Mouse (Mus musculus): Measurements from ENCODE around the gene Cyp2u1. TPM values are rescaled to one million over a fixed set of nuclear protein-coding genes. Genes with fewer than 3 reads are reported as not detected.
"Not testable (repeated sequence)": the region's sequence is repeated elsewhere in the genome, so short reads cannot be mapped to it uniquely, and the experiment has no call there.

The Cyp2u1 gene
- polyA plus RNA-seq, 1 experiment from 2014 or later, result 1.1 TPM

DNA sequence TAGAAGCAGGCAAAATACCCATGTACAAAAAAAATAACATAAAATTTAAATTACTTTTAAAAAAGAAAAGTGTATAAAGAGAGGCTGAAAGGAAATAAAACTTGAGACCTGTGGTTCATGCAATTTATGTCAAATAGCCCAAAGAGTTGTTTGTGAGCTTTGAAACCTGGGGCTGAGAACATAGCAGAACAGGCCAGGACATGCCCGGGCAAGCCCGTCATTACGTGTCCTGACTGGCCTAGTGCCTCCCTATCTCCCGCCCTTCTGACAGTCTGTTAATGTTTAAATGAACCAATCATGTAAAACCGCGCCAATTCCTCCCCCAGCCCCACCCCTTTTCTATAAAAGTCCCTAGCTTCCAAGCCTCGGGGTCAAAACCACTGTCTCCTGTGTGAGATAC lies 34.7 kb upstream of the Cyp2u1 start:
- not testable (repeated sequence) for H3K27ac ChIP-seq (ENCODE audit: low read depth, low read length)

DNA sequence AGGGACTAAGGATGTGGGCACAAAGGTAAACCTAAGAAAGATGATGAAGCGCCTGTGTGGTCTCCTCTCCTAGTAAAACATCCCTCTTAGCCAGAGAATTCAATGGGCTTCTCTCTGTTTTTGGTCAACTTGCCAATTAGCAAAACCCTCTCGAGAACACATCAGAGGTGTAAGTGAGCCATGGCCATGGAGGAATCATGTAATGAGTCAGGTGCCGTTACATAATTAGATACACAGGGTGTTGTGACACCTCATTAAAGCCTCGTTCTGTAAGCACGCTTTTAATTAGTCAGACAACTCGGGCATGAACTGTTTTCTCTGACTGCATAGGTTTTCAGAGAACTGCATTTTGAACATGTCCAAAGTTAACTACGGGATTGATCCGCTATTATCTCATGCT lies 33.6 kb upstream of the Cyp2u1 start:
- no peak overlapping the region for H3K4me2 ChIP-seq
- H3K27me3 ChIP-seq (ENCODE audit: control insufficient read depth, insufficient read depth, low read length), result no peaks in the 10 kb centered on the region
- H3K9me3 ChIP-seq (ENCODE audit: control insufficient read depth, low read length), result no peaks in the 10 kb centered on the region
- no peaks in the 10 kb centered on the region for H3K36me3 ChIP-seq (ENCODE audit: control insufficient read depth, insufficient read depth, low read length)
- H3K4me1 ChIP-seq (ENCODE audit: control insufficient read depth, insufficient read depth, low read length), result no peaks in the 10 kb centered on the region
- ATAC-seq (ENCODE audit: low FRiP score), result no peak
- H3K27ac ChIP-seq (ENCODE audit: low read depth, low read length), result no peak overlapping the region
- no peak overlapping the region for H3K4me3 ChIP-seq (ENCODE audit: low read depth, low read length)
- WGBS, result 85% methylated on average over 8 of the region's 8 CpGs
- H3K9ac ChIP-seq (ENCODE audit: low read length), result no peak overlapping the region
- DNase-seq (ENCODE audit: low spot score, missing footprints), result no peak

More for the DNA sequence above, 34.7 kb upstream of the Cyp2u1 start:
- not testable (repeated sequence) for H3K27me3 ChIP-seq (ENCODE audit: control insufficient read depth, insufficient read depth, low read length); DNase-seq (ENCODE audit: low spot score, missing footprints); H3K9ac ChIP-seq (ENCODE audit: low read length); ATAC-seq (ENCODE audit: low FRiP score); H3K4me3 ChIP-seq (ENCODE audit: low read depth, low read length); H3K4me1 ChIP-seq (ENCODE audit: control insufficient read depth, insufficient read depth, low read length); H3K4me2 ChIP-seq; H3K36me3 ChIP-seq (ENCODE audit: control insufficient read depth, insufficient read depth, low read length); H3K9me3 ChIP-seq (ENCODE audit: control insufficient read depth, low read length)
- 91% methylated on average over 7 of the region's 7 CpGs for WGBS

GRCm38 (mm10) chr3:131335117-131335547 lies 32.1 kb upstream of the Cyp2u1 start:
- Histone ChIP-seq H3K9me3 (ENCODE audit: control insufficient read depth, low read length) (no peaks in the 10 kb centered on the region), H3K27ac (ENCODE audit: low read depth, low read length) (no peak overlapping the region), H3K9ac (ENCODE audit: low read length) (no peak overlapping the region), H3K4me3 (ENCODE audit: low read depth, low read length) (no peak overlapping the region), H3K36me3 (ENCODE audit: control insufficient read depth, insufficient read depth, low read length) (no peaks in the 10 kb centered on the region), H3K4me1 (ENCODE audit: control insufficient read depth, insufficient read depth, low read length) (no peaks in the 10 kb centered on the region), H3K27me3 (ENCODE audit: control insufficient read depth, insufficient read depth, low read length) (no peaks in the 10 kb centered on the region), H3K4me2 (no peak overlapping the region)
- WGBS, result 87% methylated on average over 8 of the region's 8 CpGs
- no peak for DNase-seq (ENCODE audit: low spot score, missing footprints)
- no peak for ATAC-seq (ENCODE audit: low FRiP score)

- H3K27me3 ChIP-seq (ENCODE audit: control insufficient read depth, insufficient read depth, low read length), result no peaks in the 10 kb centered on the region
- ATAC-seq (ENCODE audit: low FRiP score), result no peak
- 63% methylated on average over 7 of the region's 7 CpGs for WGBS
These were observed 24.2 kb upstream of the Cyp2u1 start for GRCm38 (mm10) chr3:131327189-131327588.

DNA sequence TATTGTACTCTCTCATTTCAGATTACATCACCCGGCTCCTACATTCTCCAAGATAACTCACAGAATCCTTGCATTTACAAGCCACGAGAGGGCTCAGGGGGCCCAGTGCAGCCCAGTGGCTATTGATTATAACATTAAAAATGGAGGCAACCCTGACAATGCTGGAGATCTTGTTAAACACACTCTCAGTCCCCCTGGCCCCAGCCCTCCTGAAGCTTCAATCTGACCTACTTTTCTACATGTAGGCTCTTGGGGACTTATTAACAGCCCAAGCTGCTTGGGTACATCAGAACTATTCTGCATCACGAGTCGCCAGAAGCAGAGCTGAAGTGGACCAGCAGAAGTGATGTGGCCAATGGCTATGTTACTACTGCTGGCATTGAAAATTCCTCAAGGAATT lies 23.6 kb upstream of the Cyp2u1 start:
- no peak overlapping the region for H3K4me2 ChIP-seq
- peak; percentile 62 for DNase-seq (ENCODE audit: low spot score, missing footprints)
- no peak overlapping the region for H3K27ac ChIP-seq (ENCODE audit: low read depth, low read length)
- no peak overlapping the region for H3K9ac ChIP-seq (ENCODE audit: low read length)
- no peaks in the 10 kb centered on the region for H3K9me3 ChIP-seq (ENCODE audit: control insufficient read depth, low read length)
- H3K27me3 ChIP-seq (ENCODE audit: control insufficient read depth, insufficient read depth, low read length), result no peaks in the 10 kb centered on the region
- H3K36me3 ChIP-seq (ENCODE audit: control insufficient read depth, insufficient read depth, low read length), result no peaks in the 10 kb centered on the region
- H3K4me1 ChIP-seq (ENCODE audit: control insufficient read depth, insufficient read depth, low read length), result no peaks in the 10 kb centered on the region
- no peak overlapping the region for H3K4me3 ChIP-seq (ENCODE audit: low read depth, low read length)
- ATAC-seq (ENCODE audit: low FRiP score), result no peak
- WGBS, result 86% methylated on average over 4 of the region's 4 CpGs

More at GRCm38 (mm10) chr3:131327189-131327588, 24.2 kb upstream of the Cyp2u1 start:
- peak; percentile 61 for DNase-seq (ENCODE audit: low spot score, missing footprints)
- H3K36me3 ChIP-seq (ENCODE audit: control insufficient read depth, insufficient read depth, low read length), result no peaks in the 10 kb centered on the region
- no peak overlapping the region for H3K4me3 ChIP-seq (ENCODE audit: low read depth, low read length)
- H3K4me1 ChIP-seq (ENCODE audit: control insufficient read depth, insufficient read depth, low read length), result no peaks in the 10 kb centered on the region
- H3K27ac ChIP-seq (ENCODE audit: low read depth, low read length), result no peak overlapping the region
- H3K9ac ChIP-seq (ENCODE audit: low read length), result no peak overlapping the region
- no peak overlapping the region for H3K4me2 ChIP-seq
- no peaks in the 10 kb centered on the region for H3K9me3 ChIP-seq (ENCODE audit: control insufficient read depth, low read length)

DNA sequence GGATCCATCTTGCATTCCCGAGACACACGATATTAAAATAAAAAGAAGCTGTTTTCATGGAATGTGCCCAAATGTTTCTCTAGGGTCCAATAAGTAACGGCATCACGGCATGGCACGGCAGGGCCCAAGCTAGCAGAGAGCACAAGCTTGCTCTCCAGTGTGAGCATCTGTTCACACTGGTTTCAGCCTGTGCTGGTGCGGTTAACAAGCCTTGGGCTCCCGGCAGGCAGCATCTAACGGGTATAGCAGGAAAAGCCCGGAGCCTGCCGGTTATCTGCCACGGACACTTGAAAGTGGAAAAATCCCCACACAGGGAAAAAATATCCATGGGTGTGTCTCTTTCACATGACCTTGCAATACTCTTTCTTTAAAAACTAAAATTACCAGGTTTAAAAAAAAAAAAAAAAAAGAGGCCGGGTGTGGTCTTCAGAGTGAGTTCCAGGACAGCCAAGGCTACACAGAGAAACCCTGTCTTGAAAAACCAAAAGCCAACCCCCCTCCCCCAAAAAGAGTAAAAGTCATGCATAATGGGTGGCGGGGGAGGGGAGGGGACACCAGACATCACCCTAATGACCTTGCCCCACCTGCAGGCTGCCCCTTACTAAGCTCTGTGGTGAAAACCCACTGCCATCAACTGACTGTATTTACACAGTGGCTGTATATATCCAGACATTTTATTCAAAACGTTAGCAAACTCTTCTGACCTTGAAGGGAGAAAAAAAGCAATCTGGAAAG lies 19.2 kb upstream of the Cyp2u1 start:
- no peak overlapping the region for H3K9ac ChIP-seq (ENCODE audit: low read length)
- WGBS, result 81% methylated on average over 14 of the region's 14 CpGs
- no peak overlapping the region for H3K4me3 ChIP-seq (ENCODE audit: low read depth, low read length)
- H3K4me1 ChIP-seq (ENCODE audit: control insufficient read depth, insufficient read depth, low read length), result no peaks in the 10 kb centered on the region
- H3K36me3 ChIP-seq (ENCODE audit: control insufficient read depth, insufficient read depth, low read length), result no peaks in the 10 kb centered on the region
- peak; percentile 80 for DNase-seq (ENCODE audit: low spot score, missing footprints)
- H3K27ac ChIP-seq (ENCODE audit: low read depth, low read length), result no peak overlapping the region
- no peak for ATAC-seq (ENCODE audit: low FRiP score)
- H3K4me2 ChIP-seq, result no peak overlapping the region
- H3K9me3 ChIP-seq (ENCODE audit: control insufficient read depth, low read length), result no peaks in the 10 kb centered on the region
- no peaks in the 10 kb centered on the region for H3K27me3 ChIP-seq (ENCODE audit: control insufficient read depth, insufficient read depth, low read length)

DNA sequence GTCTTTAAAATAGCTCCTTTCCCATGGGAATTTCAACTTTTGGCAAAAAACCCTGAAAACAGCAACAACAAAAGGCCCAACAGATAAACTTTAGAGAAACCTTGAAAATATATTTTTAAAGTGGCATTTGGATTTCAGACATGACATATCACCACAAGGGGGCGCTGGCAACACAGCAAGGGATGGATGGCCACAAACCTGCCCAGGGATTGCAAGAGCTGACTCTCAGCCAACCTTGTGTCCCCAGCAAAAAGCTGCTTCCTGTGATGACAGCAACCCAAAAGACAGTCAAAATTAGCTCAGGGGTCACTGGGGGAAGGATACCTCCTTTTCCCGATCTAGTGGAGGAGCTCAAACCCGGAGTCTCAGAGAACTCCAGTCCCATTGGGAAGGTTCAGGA lies 17.2 kb upstream of the Cyp2u1 start:
- H3K4me1 ChIP-seq (ENCODE audit: control insufficient read depth, insufficient read depth, low read length), result no peaks in the 10 kb centered on the region
- WGBS, result 4% methylated on average over 3 of the region's 3 CpGs
- H3K9ac ChIP-seq (ENCODE audit: low read length), result no peak overlapping the region
- H3K27ac ChIP-seq (ENCODE audit: low read depth, low read length), result no peak overlapping the region
- no peak overlapping the region for H3K4me2 ChIP-seq
- DNase-seq (ENCODE audit: low spot score, missing footprints) (peak; percentile 96), ATAC-seq (ENCODE audit: low FRiP score) (peak; percentile 35; the same call in 1 of the 2 replicates)
- no peaks in the 10 kb centered on the region for H3K27me3 ChIP-seq (ENCODE audit: control insufficient read depth, insufficient read depth, low read length)
- H3K9me3 ChIP-seq (ENCODE audit: control insufficient read depth, low read length), result no peaks in the 10 kb centered on the region
- H3K36me3 ChIP-seq (ENCODE audit: control insufficient read depth, insufficient read depth, low read length), result no peaks in the 10 kb centered on the region
- H3K4me3 ChIP-seq (ENCODE audit: low read depth, low read length), result no peak overlapping the region

- no peak overlapping the region for H3K9ac ChIP-seq (ENCODE audit: low read length)
- H3K27ac ChIP-seq (ENCODE audit: low read depth, low read length), result no peak overlapping the region
- H3K36me3 ChIP-seq (ENCODE audit: control insufficient read depth, insufficient read depth, low read length), result no peaks in the 10 kb centered on the region
- no peak overlapping the region for H3K4me2 ChIP-seq
- H3K4me1 ChIP-seq (ENCODE audit: control insufficient read depth, insufficient read depth, low read length), result no peaks in the 10 kb centered on the region
- H3K9me3 ChIP-seq (ENCODE audit: control insufficient read depth, low read length), result no peaks in the 10 kb centered on the region
- no peaks in the 10 kb centered on the region for H3K27me3 ChIP-seq (ENCODE audit: control insufficient read depth, insufficient read depth, low read length)
- no peak overlapping the region for H3K4me3 ChIP-seq (ENCODE audit: low read depth, low read length)
- DNase-seq (ENCODE audit: low spot score, missing footprints), result peak; percentile 80
- ATAC-seq (ENCODE audit: low FRiP score), result no peak
- 66% methylated on average over 2 of the region's 2 CpGs for WGBS
These were observed 15.2 kb upstream of the Cyp2u1 start for GRCm38 (mm10) chr3:131318211-131318610.

GRCm38 (mm10) chr3:131317126-131317525 lies 14.1 kb upstream of the Cyp2u1 start:
- H3K9ac ChIP-seq (ENCODE audit: low read length), result no peak overlapping the region
- peak; percentile 81 for DNase-seq (ENCODE audit: low spot score, missing footprints)
- ATAC-seq (ENCODE audit: low FRiP score), result no peak
- no peaks in the 10 kb centered on the region for H3K9me3 ChIP-seq (ENCODE audit: control insufficient read depth, low read length)
- whole genome bisulfite sequencing, result 100% methylated on average over 1 of the region's 1 CpGs
- no peaks in the 10 kb centered on the region for H3K36me3 ChIP-seq (ENCODE audit: control insufficient read depth, insufficient read depth, low read length)
- no peaks in the 10 kb centered on the region for H3K27me3 ChIP-seq (ENCODE audit: control insufficient read depth, insufficient read depth, low read length)
- H3K4me1 ChIP-seq (ENCODE audit: control insufficient read depth, insufficient read depth, low read length), result no peaks in the 10 kb centered on the region
- no peak overlapping the region for H3K4me3 ChIP-seq (ENCODE audit: low read depth, low read length)
- no peak overlapping the region for H3K27ac ChIP-seq (ENCODE audit: low read depth, low read length)
- H3K4me2 ChIP-seq, result no peak overlapping the region
